Mouse (Mus musculus): ENCODE measurements around the gene Ube2v1. TPM values are rescaled to one million over a fixed set of nuclear protein-coding genes. Genes with fewer than 3 reads are reported as not detected.
"Not testable (repeated sequence)": the region's sequence is repeated elsewhere in the genome, so short reads cannot be mapped to it uniquely, and the experiment has no call there.

The Ube2v1 gene
- polyA plus RNA-seq, 1 experiment: 237 TPM

GRCm38 (mm10) chr2:167622352-167622751 lies 9.5 kb downstream of the Ube2v1 start:
- no peaks in the 10 kb centered on the region for H3K27me3 ChIP-seq (ENCODE audit: control insufficient read depth, insufficient read depth, insufficient read length)
- TF ChIP-seq CTCF (IDR thresholded peaks at IDR 0.05; ENCODE audit: control insufficient read depth, insufficient read depth, insufficient read length) (no peak), FOSL1 (IDR thresholded peaks at IDR 0.05; ENCODE audit: insufficient read depth, low read length, poor library complexity, severe bottlenecking) (no peak), MYOG (IDR thresholded peaks at IDR 0.05; ENCODE audit: control insufficient read depth, extremely low read depth, insufficient read length) (no peak), USF1 (IDR thresholded peaks at IDR 0.05; ENCODE audit: low read depth) (no peak), MYOD1 (IDR thresholded peaks at IDR 0.05; ENCODE audit: control insufficient read depth, insufficient read length, low read depth) (no peak), CEBPB (IDR thresholded peaks at IDR 0.05; ENCODE audit: low read depth) (no peak), MAX (IDR thresholded peaks at IDR 0.05) (no peak)
- no peak overlapping the region for H3K4me3 ChIP-seq (ENCODE audit: insufficient read depth, poor library complexity, severe bottlenecking)
- peaks cover 86% of the 10 kb centered on the region for H3K79me3 ChIP-seq (ENCODE audit: low read depth)
- no peak overlapping the region for H3ac ChIP-seq (ENCODE audit: control insufficient read depth, insufficient read length, low read depth)
- H3K36me3 ChIP-seq (ENCODE audit: control insufficient read depth, insufficient read depth): peaks cover 20% of the 10 kb centered on the region
- peaks cover 100% of the 10 kb centered on the region for H3K79me2 ChIP-seq (ENCODE audit: control insufficient read depth, insufficient read depth)

GRCm38 (mm10) chr2:167621255-167622087 lies 10.4 kb downstream of the Ube2v1 start:
- no peak overlapping the region for H3K4me3 ChIP-seq (ENCODE audit: insufficient read depth, poor library complexity, severe bottlenecking)
- no peaks in the 10 kb centered on the region for H3K27me3 ChIP-seq (ENCODE audit: control insufficient read depth, insufficient read depth, insufficient read length)
- peaks cover 29% of the 10 kb centered on the region for H3K36me3 ChIP-seq (ENCODE audit: control insufficient read depth, insufficient read depth)
- no peak overlapping the region for H3ac ChIP-seq (ENCODE audit: control insufficient read depth, insufficient read length, low read depth)
- H3K79me3 ChIP-seq (ENCODE audit: low read depth): peaks cover 78% of the 10 kb centered on the region
- TF ChIP-seq USF1 (IDR thresholded peaks at IDR 0.05; ENCODE audit: low read depth) (no peak), CEBPB (IDR thresholded peaks at IDR 0.05; ENCODE audit: low read depth) (no peak), MAX (IDR thresholded peaks at IDR 0.05) (no peak), MYOG (IDR thresholded peaks at IDR 0.05; ENCODE audit: control insufficient read depth, extremely low read depth, insufficient read length) (no peak), MYOD1 (IDR thresholded peaks at IDR 0.05; ENCODE audit: control insufficient read depth, insufficient read length, low read depth) (no peak), FOSL1 (IDR thresholded peaks at IDR 0.05; ENCODE audit: insufficient read depth, low read length, poor library complexity, severe bottlenecking) (no peak), CTCF (IDR thresholded peaks at IDR 0.05; ENCODE audit: control insufficient read depth, insufficient read depth, insufficient read length) (no peak)
- peaks cover 100% of the 10 kb centered on the region for H3K79me2 ChIP-seq (ENCODE audit: control insufficient read depth, insufficient read depth)

- Histone ChIP-seq H3K79me2 (ENCODE audit: control insufficient read depth, insufficient read depth) (peaks cover 96% of the 10 kb centered on the region), H3K4me3 (ENCODE audit: insufficient read depth, poor library complexity, severe bottlenecking) (no peak overlapping the region), H3K79me3 (ENCODE audit: low read depth) (peaks cover 61% of the 10 kb centered on the region), H3K36me3 (ENCODE audit: control insufficient read depth, insufficient read depth) (peaks cover 58% of the 10 kb centered on the region), H3ac (ENCODE audit: control insufficient read depth, insufficient read length, low read depth) (no peak overlapping the region), H3K27me3 (ENCODE audit: control insufficient read depth, insufficient read depth, insufficient read length) (no peaks in the 10 kb centered on the region)
- TF ChIP-seq CEBPB (IDR thresholded peaks at IDR 0.05; ENCODE audit: low read depth) (no peak), USF1 (IDR thresholded peaks at IDR 0.05; ENCODE audit: low read depth) (no peak)
Measured at GRCm38 (mm10) chr2:167617472-167617871, 14.4 kb downstream of the Ube2v1 start.

- TF ChIP-seq CTCF (IDR thresholded peaks at IDR 0.05; ENCODE audit: control insufficient read depth, insufficient read depth, insufficient read length) (no peak), FOSL1 (IDR thresholded peaks at IDR 0.05; ENCODE audit: insufficient read depth, low read length, poor library complexity, severe bottlenecking) (no peak), CEBPB (IDR thresholded peaks at IDR 0.05; ENCODE audit: low read depth) (no peak), MYOD1 (IDR thresholded peaks at IDR 0.05; ENCODE audit: control insufficient read depth, insufficient read length, low read depth) (no peak), USF1 (IDR thresholded peaks at IDR 0.05; ENCODE audit: low read depth) (no peak), MYOG (IDR thresholded peaks at IDR 0.05; ENCODE audit: control insufficient read depth, extremely low read depth, insufficient read length) (no peak), MAX (IDR thresholded peaks at IDR 0.05) (no peak)
- Histone ChIP-seq H3ac (ENCODE audit: control insufficient read depth, insufficient read length, low read depth) (no peak overlapping the region), H3K36me3 (ENCODE audit: control insufficient read depth, insufficient read depth) (peaks cover 58% of the 10 kb centered on the region), H3K79me3 (ENCODE audit: low read depth) (peaks cover 61% of the 10 kb centered on the region), H3K27me3 (ENCODE audit: control insufficient read depth, insufficient read depth, insufficient read length) (no peaks in the 10 kb centered on the region), H3K79me2 (ENCODE audit: control insufficient read depth, insufficient read depth) (peaks cover 96% of the 10 kb centered on the region), H3K4me3 (ENCODE audit: insufficient read depth, poor library complexity, severe bottlenecking) (no peak overlapping the region)
Measured at GRCm38 (mm10) chr2:167617034-167617433, 14.9 kb downstream of the Ube2v1 start.

- not testable (repeated sequence) for H3ac ChIP-seq (ENCODE audit: control insufficient read depth, insufficient read length, low read depth); H3K27me3 ChIP-seq (ENCODE audit: control insufficient read depth, insufficient read depth, insufficient read length); H3K4me3 ChIP-seq (ENCODE audit: insufficient read depth, poor library complexity, severe bottlenecking)
- peaks cover 79% of the 10 kb centered on the region for H3K79me2 ChIP-seq (ENCODE audit: control insufficient read depth, insufficient read depth)
- H3K36me3 ChIP-seq (ENCODE audit: control insufficient read depth, insufficient read depth): peaks cover 64% of the 10 kb centered on the region
- H3K79me3 ChIP-seq (ENCODE audit: low read depth): peaks cover 32% of the 10 kb centered on the region
Measured at GRCm38 (mm10) chr2:167613335-167613734, 18.6 kb downstream of the Ube2v1 start.

- no peak overlapping the region for H3ac ChIP-seq (ENCODE audit: control insufficient read depth, insufficient read length, low read depth)
- peaks cover 57% of the 10 kb centered on the region for H3K36me3 ChIP-seq (ENCODE audit: control insufficient read depth, insufficient read depth)
Measured at GRCm38 (mm10) chr2:167612122-167612521, 19.8 kb downstream of the Ube2v1 start.

More at GRCm38 (mm10) chr2:167612122-167612521, 19.8 kb downstream of the Ube2v1 start:
- TF ChIP-seq MAX (IDR thresholded peaks at IDR 0.05) (no peak), CTCF (IDR thresholded peaks at IDR 0.05; ENCODE audit: control insufficient read depth, insufficient read depth, insufficient read length) (no peak), FOSL1 (IDR thresholded peaks at IDR 0.05; ENCODE audit: insufficient read depth, low read length, poor library complexity, severe bottlenecking) (no peak), CEBPB (IDR thresholded peaks at IDR 0.05; ENCODE audit: low read depth) (no peak), USF1 (IDR thresholded peaks at IDR 0.05; ENCODE audit: low read depth) (no peak), MYOG (IDR thresholded peaks at IDR 0.05; ENCODE audit: control insufficient read depth, extremely low read depth, insufficient read length) (no peak), MYOD1 (IDR thresholded peaks at IDR 0.05; ENCODE audit: control insufficient read depth, insufficient read length, low read depth) (no peak)
- H3K79me3 ChIP-seq (ENCODE audit: low read depth): peaks cover 29% of the 10 kb centered on the region
- H3K27me3 ChIP-seq (ENCODE audit: control insufficient read depth, insufficient read depth, insufficient read length): no peaks in the 10 kb centered on the region
- H3K79me2 ChIP-seq (ENCODE audit: control insufficient read depth, insufficient read depth): peaks cover 67% of the 10 kb centered on the region
- H3K4me3 ChIP-seq (ENCODE audit: insufficient read depth, poor library complexity, severe bottlenecking): no peak overlapping the region

All from C2C12 (cell line).